Mouse (Mus musculus) liver, postnatal 0 days (tissue): ENCODE measurements around the gene Tomt. TPM values are rescaled to one million over a fixed set of nuclear protein-coding genes. Genes with fewer than 3 reads are reported as not detected.

ENCODE experiments used
- ATAC-seq: fragments of 200-750 bp; cut with Nextera tagmentation; 2 replicates; pipeline ENCODE4 v1.8.0; 2017; ENCODE audit warnings: mild to moderate bottlenecking, moderate library complexity
- DNase-seq: peaks from one replicate; pipeline ENCODE4 v3.0.0-alpha.2; 2016
- H3K27ac ChIP-seq: fragments of 300-500 bp; sonication (generic); 2 replicates; pipeline ENCODE4 v1.5.1; 2014; ENCODE audit warnings: antibody characterized with exemption, moderate library complexity, mild to moderate bottlenecking, low read depth
- H3K27me3 ChIP-seq: fragments of 300-500 bp; sonication (generic); 2 replicates; pipeline ENCODE4 v1.6.1; 2014; ENCODE audit warnings: low read length, control low read depth, mixed read lengths; ENCODE audit not compliant: insufficient read depth
- H3K36me3 ChIP-seq: fragments of 300-500 bp; sonication (generic); replicated peaks from 2 replicates; pipeline ENCODE4 v1.6.1; 2014; ENCODE audit warnings: mild to moderate bottlenecking, control low read depth, low read length, moderate library complexity, mixed read lengths; ENCODE audit not compliant: insufficient read depth
- H3K4me1 ChIP-seq: fragments of 300-500 bp; sonication (generic); 2 replicates; pipeline ENCODE4 v1.6.1; 2014; ENCODE audit warnings: antibody characterized with exemption, mild to moderate bottlenecking, control low read depth; ENCODE audit not compliant: insufficient read depth
- H3K4me2 ChIP-seq: fragments of 300-500 bp; sonication (generic); 2 replicates; pipeline ENCODE4 v1.6.1; 2014; ENCODE audit warnings: low read depth, mild to moderate bottlenecking, low read length, moderate library complexity, mixed read lengths
- H3K4me3 ChIP-seq: fragments of 300-500 bp; sonication (generic); 2 replicates; pipeline ENCODE4 v1.5.1; 2014; ENCODE audit warnings: low read depth, low read length
- H3K9ac ChIP-seq: fragments of 300-500 bp; sonication (generic); replicated peaks from 2 replicates; pipeline ENCODE4 v1.6.1; 2014; ENCODE audit warnings: mild to moderate bottlenecking, moderate library complexity
- H3K9me3 ChIP-seq: fragments of 300-500 bp; sonication (generic); 2 replicates; pipeline ENCODE4 v1.6.1; 2016; ENCODE audit warnings: mild to moderate bottlenecking, control low read depth, low read length, mixed read lengths
- CTCF ChIP-seq: sonication (generic); IDR thresholded peaks from 2 replicates; pipeline ENCODE4 v1.5.1; 2016; ENCODE audit warnings: antibody characterized with exemption, low read depth
- EP300 ChIP-seq: IDR thresholded peaks from 2 replicates; pipeline ENCODE4 v1.6.1; 2016; ENCODE audit warnings: antibody characterized with exemption, low read depth, mild to moderate bottlenecking
- WGBS: fragments of 180-500 bp; shearing (Covaris S2); extraction: QIAGEN DNeasy Blood & Tissue Kit; methylation state at CpG from one replicate; pipeline ENCODE4 v1.1.7; 2014; ENCODE audit not compliant: insufficient replicate concordance; 5-methylcytosine and 5-hydroxymethylcytosine counted together
- polyA plus RNA-seq: library from polyadenylated mRNA; unstranded; fragments of >200 nt; fragmentation: Nextera tagmentation; extraction: Ambion mirVana; gene quantifications from 2 replicates; pipeline ENCODE4 v1.2.1, GENCODE M21; 2015

Tomt gene
- polyA plus RNA-seq, 1 experiment from 2014 or later = 0.12 TPM

GRCm38 (mm10) chr7:101896104-101897066 lies 9.8 kb downstream of the Tomt start:
- peak overlapping the region; percentile 76 for H3K4me3 ChIP-seq
- H3K27me3 ChIP-seq = no peaks in the 10 kb centered on the region
- peak; percentile 96 for DNase-seq
- H3K9me3 ChIP-seq = no peaks in the 10 kb centered on the region
- peak overlapping the region; percentile 84 for H3K27ac ChIP-seq
- H3K36me3 ChIP-seq = no peaks in the 10 kb centered on the region
- peak overlapping the region; percentile 69 for H3K9ac ChIP-seq
- ATAC-seq = peak; percentile 98
- H3K4me2 ChIP-seq = peak overlapping the region; percentile 78
- under 1% methylated on average over 57 of the region's 57 CpGs for WGBS
- peak; percentile 80 for TF ChIP-seq EP300
- no peak for TF ChIP-seq CTCF
- peaks cover 9% of the 10 kb centered on the region for H3K4me1 ChIP-seq

DNA sequence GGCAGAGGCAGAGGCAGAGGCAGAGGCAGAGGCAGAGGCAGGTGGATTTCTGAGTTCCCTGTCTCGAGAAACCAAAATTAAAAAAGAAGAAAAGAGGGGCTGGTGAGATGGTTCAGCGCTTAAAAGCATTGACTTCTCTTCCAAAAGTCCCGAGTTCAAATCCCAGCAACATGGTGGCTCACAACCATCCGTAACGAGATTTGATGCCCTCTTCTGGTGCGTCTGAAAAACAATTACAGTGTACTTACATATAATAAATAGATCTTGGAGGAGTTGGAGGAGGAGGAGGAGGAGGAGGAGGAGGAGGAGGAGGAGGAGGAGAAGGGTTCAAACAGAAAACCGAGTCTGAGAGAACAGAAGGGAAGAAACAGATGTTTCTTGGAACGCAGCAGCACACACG lies 10.5 kb downstream of the Tomt start:
- WGBS = 31% methylated on average over 9 of the region's 9 CpGs
- Histone ChIP-seq H3K9ac (peak overlapping the region; percentile 69), H3K36me3 (no peaks in the 10 kb centered on the region), H3K4me2 (peak overlapping the region; percentile 78), H3K27me3 (no peaks in the 10 kb centered on the region), H3K27ac (peak overlapping the region; percentile 84), H3K4me3 (peak overlapping the region; percentile 76), H3K9me3 (no peaks in the 10 kb centered on the region), H3K4me1 (peaks cover 9% of the 10 kb centered on the region)
- DNase-seq = no peak
- no peak for TF ChIP-seq CTCF
- no peak for TF ChIP-seq EP300
- no peak for ATAC-seq

DNA sequence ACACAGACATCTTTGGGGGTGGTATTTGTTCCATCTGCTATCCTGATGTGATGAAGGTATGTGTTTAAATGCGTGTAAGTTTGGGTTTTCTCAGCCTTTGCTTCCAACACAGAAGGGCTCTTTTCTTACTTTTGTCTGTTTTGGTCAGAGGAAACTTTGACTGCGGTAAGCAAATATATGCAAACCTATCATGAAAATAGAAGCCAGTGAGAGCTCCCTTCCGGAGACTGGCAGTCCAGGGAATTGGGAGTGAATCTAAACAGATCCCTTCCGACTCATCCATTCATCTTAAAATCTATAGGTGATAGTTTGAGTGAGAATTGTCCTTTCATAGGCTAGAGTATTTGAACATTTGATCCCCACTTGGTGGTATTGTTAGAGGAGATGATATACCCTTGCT lies 17.7 kb downstream of the Tomt start:
- Histone ChIP-seq H3K36me3 (no peaks in the 10 kb centered on the region), H3K27me3 (no peaks in the 10 kb centered on the region), H3K4me3 (no peak overlapping the region), H3K9me3 (no peaks in the 10 kb centered on the region), H3K4me1 (no peaks in the 10 kb centered on the region), H3K9ac (no peak overlapping the region), H3K4me2 (no peak overlapping the region), H3K27ac (no peak overlapping the region)
- no peak for ATAC-seq
- 77% methylated on average over 4 of the region's 4 CpGs for WGBS
- no peak for TF ChIP-seq CTCF
- no peak for TF ChIP-seq EP300
- no peak for DNase-seq

GRCm38 (mm10) chr7:101886274-101886673 lies 19.9 kb downstream of the Tomt start:
- Histone ChIP-seq H3K36me3 (no peaks in the 10 kb centered on the region), H3K27me3 (no peaks in the 10 kb centered on the region), H3K4me2 (no peak overlapping the region), H3K9ac (no peak overlapping the region), H3K4me1 (no peaks in the 10 kb centered on the region), H3K27ac (no peak overlapping the region), H3K4me3 (no peak overlapping the region), H3K9me3 (no peaks in the 10 kb centered on the region)
- WGBS = 84% methylated on average over 6 of the region's 6 CpGs
- no peak for DNase-seq
- no peak for TF ChIP-seq EP300
- no peak for ATAC-seq

- WGBS = 88% methylated on average over 4 of the region's 4 CpGs
- H3K36me3 ChIP-seq = no peaks in the 10 kb centered on the region
- H3K4me1 ChIP-seq = no peaks in the 10 kb centered on the region
- TF ChIP-seq CTCF (no peak), EP300 (no peak)
- H3K4me2 ChIP-seq = no peak overlapping the region
- ATAC-seq = no peak
- H3K27ac ChIP-seq = no peak overlapping the region
- DNase-seq = no peak
- no peaks in the 10 kb centered on the region for H3K9me3 ChIP-seq
- H3K9ac ChIP-seq = no peak overlapping the region
- H3K4me3 ChIP-seq = no peak overlapping the region
- H3K27me3 ChIP-seq = no peaks in the 10 kb centered on the region
Measured at GRCm38 (mm10) chr7:101884160-101884559, 22.0 kb downstream of the Tomt start.

GRCm38 (mm10) chr7:101882413-101883154 lies 23.6 kb downstream of the Tomt start:
- Histone ChIP-seq H3K4me1 (no peaks in the 10 kb centered on the region), H3K36me3 (no peaks in the 10 kb centered on the region), H3K9me3 (no peaks in the 10 kb centered on the region), H3K27me3 (no peaks in the 10 kb centered on the region), H3K4me2 (no peak overlapping the region), H3K27ac (0 out of 2 replicates have a peak overlapping the region, but pooled peaks have one; percentile 16), H3K4me3 (no peak overlapping the region), H3K9ac (no peak overlapping the region)
- TF ChIP-seq EP300 (peak; percentile 40; the same call in 1 of the 2 replicates), CTCF (no peak)
- DNase-seq = no peak
- 68% methylated on average over 9 of the region's 9 CpGs for WGBS
- ATAC-seq = peak; percentile 57; the same call in 1 of the 2 replicates
